Mouse (Mus musculus) lung, embryonic 15.5 days (tissue): ENCODE measurements around the gene Mlana. TPM values are rescaled to one million over a fixed set of nuclear protein-coding genes. Genes with fewer than 3 reads are reported as not detected.

Experiments
- ATAC-seq: fragments of 200-750 bp; cut with Nextera tagmentation; 2 replicates; pipeline ENCODE4 v1.8.0; 2017; ENCODE audit warnings: moderate number of reproducible peaks, borderline replicate concordance; ENCODE audit not compliant: low FRiP score, low TSS enrichment; ENCODE audit errors: extremely low read depth
- H3K27ac ChIP-seq: fragments of 300-500 bp; sonication (generic); 2 replicates; pipeline ENCODE4 v1.5.1; 2015; ENCODE audit warnings: moderate library complexity, mild to moderate bottlenecking, inconsistent platforms
- H3K27me3 ChIP-seq: fragments of 300-500 bp; sonication (generic); 2 replicates; pipeline ENCODE4 v1.6.1; 2015; ENCODE audit warnings: inconsistent platforms
- H3K36me3 ChIP-seq: fragments of 300-500 bp; sonication (generic); 2 replicates; pipeline ENCODE4 v1.6.1; 2015; ENCODE audit warnings: inconsistent platforms
- H3K4me1 ChIP-seq: fragments of 300-500 bp; sonication (generic); 2 replicates; pipeline ENCODE4 v1.6.1; 2015; ENCODE audit warnings: inconsistent platforms
- H3K4me2 ChIP-seq: fragments of 300-500 bp; sonication (generic); 2 replicates; pipeline ENCODE4 v1.6.1; 2015; ENCODE audit warnings: inconsistent platforms, mild to moderate bottlenecking, moderate library complexity
- H3K4me3 ChIP-seq: fragments of 300-500 bp; sonication (generic); 2 replicates; pipeline ENCODE4 v1.5.1; 2015; ENCODE audit warnings: mild to moderate bottlenecking, inconsistent platforms
- H3K9ac ChIP-seq: fragments of 300-500 bp; sonication (generic); 2 replicates; pipeline ENCODE4 v1.6.1; 2015; ENCODE audit warnings: inconsistent platforms
- H3K9me3 ChIP-seq: fragments of 300-500 bp; sonication (generic); 2 replicates; pipeline ENCODE4 v1.6.1; 2016; ENCODE audit warnings: inconsistent platforms
- WGBS: fragments of 180-500 bp; shearing (Covaris S2); methylation state at CpG from one replicate; pipeline ENCODE4 v1.1.7; 2015; 5-methylcytosine and 5-hydroxymethylcytosine counted together
- polyA plus RNA-seq: library from polyadenylated mRNA; unstranded; fragments of >200 nt; fragmentation: Nextera tagmentation; extraction: Ambion mirVana; gene quantifications from 2 replicates; pipeline ENCODE4 v1.2.1, GENCODE M21; 2015

Mlana gene
- polyA plus RNA-seq, 1 experiment from 2014 or later: not detected

DNA sequence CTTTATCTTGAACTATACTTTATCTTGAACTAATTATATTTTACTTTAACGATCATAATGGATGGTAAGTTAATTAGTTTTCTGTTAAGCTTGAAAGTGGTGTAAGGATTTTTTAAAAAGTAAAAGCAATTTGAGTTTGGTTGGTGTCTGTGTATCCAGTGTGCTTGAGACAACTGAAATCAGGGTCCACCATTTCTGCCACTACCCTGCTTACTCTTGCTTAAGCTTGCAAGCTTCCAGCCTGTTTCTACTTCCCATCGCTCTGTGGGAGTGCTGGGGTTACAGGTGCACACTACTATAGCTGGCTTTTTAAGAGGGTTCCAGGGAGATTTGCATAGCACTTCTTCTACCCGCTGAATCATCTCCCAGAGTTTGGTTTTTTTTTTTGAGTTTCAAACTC is 11.8 kb downstream of the Mlana start:
- Histone ChIP-seq H3K36me3 (0 out of 2 replicates have a peak, but pooled peaks cover 3% of the 10 kb centered on the region), H3K4me1 (peaks cover 6% of the 10 kb centered on the region; the same call in 1 of the 2 replicates), H3K4me2 (no peak overlapping the region), H3K4me3 (no peak overlapping the region), H3K9ac (no peak overlapping the region), H3K27me3 (peaks cover 19% of the 10 kb centered on the region; the same call in 1 of the 2 replicates), H3K27ac (no peak overlapping the region), H3K9me3 (no peaks in the 10 kb centered on the region)
- ATAC-seq: no peak
- WGBS: 67% methylated on average over 3 of the region's 3 CpGs

DNA sequence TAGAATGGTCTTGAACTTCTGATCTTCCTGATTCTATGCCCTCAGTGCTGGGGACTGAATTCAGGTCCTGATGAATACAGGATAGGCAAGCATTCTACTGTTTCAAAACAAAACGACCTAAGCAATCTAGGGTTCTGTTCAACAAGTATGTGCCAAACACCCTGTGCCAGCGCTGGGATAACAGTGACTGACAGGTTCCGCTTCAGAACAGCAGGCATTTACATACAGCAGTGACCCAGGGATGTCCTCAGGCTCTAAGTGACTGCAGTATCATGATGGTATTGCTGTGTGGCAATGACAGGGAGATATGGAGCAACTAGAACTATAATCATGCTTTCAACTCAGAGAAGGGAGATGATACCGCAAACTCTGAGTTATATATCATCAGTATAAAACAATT is 15.8 kb downstream of the Mlana start:
- Histone ChIP-seq H3K4me2 (no peak overlapping the region), H3K36me3 (peaks cover 23% of the 10 kb centered on the region), H3K9ac (no peak overlapping the region), H3K9me3 (no peaks in the 10 kb centered on the region), H3K4me1 (no peaks in the 10 kb centered on the region), H3K27ac (no peak overlapping the region), H3K27me3 (0 out of 2 replicates have a peak, but pooled peaks cover 5% of the 10 kb centered on the region), H3K4me3 (no peak overlapping the region)
- WGBS: 79% methylated on average over 4 of the region's 4 CpGs
- ATAC-seq: no peak

DNA sequence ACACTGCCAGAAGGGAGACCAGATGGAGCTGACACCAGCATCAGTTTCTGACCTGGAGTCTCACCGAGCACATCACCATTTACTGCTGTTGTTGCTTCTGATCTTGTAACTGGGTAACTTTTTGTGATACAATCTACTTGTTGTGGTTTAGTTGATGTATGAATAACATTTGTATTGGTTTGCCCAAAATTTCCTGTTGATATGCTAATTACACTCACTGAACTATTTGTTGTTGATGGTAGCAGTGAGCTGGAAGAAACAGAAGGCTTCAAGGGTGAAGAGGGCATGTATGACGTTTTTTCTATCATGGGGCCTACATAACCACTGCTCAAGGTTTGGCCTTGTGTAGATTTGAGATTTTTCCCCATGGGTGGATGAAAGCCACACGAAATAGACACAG is 20.2 kb downstream of the Mlana start:
- H3K4me1 ChIP-seq: no peaks in the 10 kb centered on the region
- peaks cover 32% of the 10 kb centered on the region for H3K36me3 ChIP-seq
- ATAC-seq: no peak
- no peak overlapping the region for H3K4me2 ChIP-seq
- H3K27ac ChIP-seq: no peak overlapping the region
- WGBS: 84% methylated on average over 3 of the region's 3 CpGs
- H3K27me3 ChIP-seq: no peaks in the 10 kb centered on the region
- no peaks in the 10 kb centered on the region for H3K9me3 ChIP-seq
- H3K4me3 ChIP-seq: no peak overlapping the region
- H3K9ac ChIP-seq: no peak overlapping the region

DNA sequence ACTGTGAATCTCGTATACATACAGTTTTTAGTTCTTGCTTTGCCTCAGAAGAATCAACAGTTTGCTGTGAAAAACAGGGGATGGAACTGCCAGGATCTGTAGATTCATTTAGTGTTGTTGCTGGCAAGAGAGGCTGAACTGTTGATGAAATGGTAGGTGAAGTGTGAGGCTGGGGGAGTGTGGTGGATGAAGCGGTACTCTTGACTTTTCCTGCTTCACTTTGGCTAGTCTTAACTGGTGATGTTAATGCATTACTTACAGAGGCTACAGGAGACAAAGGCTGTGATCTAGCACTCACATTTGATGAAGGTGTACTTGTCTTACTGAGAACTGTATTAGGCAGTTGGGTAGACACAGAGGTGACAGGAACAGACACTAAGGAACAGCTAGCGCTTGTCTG is 20.9 kb downstream of the Mlana start:
- Histone ChIP-seq H3K4me1 (no peaks in the 10 kb centered on the region), H3K9ac (no peak overlapping the region), H3K9me3 (no peaks in the 10 kb centered on the region), H3K27me3 (no peaks in the 10 kb centered on the region), H3K4me3 (no peak overlapping the region), H3K27ac (no peak overlapping the region), H3K4me2 (no peak overlapping the region), H3K36me3 (peaks cover 32% of the 10 kb centered on the region)
- no peak for ATAC-seq
- 92% methylated on average over 3 of the region's 3 CpGs for WGBS

DNA sequence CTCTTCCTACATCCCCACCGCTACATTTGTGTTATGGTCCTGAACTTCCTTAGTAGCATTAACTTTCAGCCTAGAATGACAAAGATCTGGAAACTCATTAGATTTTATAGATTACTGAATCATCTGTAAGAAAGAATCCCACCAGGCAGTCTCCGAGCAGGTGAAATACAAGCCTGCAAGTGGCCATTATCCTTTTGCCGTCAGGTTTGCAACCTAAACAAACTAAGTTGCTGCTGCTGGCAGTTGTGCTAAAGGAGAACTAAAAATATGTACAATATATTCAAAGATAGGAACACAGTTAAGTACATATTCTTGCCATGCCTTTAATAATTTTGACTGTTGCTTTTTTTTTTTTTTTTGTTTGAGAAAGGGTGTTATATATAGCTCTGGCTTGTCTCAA is 37.8 kb downstream of the Mlana start:
- no peak overlapping the region for H3K27ac ChIP-seq
- H3K4me3 ChIP-seq: no peak overlapping the region
- H3K27me3 ChIP-seq: no peaks in the 10 kb centered on the region
- 80% methylated on average over 3 of the region's 3 CpGs for WGBS
- no peaks in the 10 kb centered on the region for H3K4me1 ChIP-seq
- no peak overlapping the region for H3K4me2 ChIP-seq
- no peak for ATAC-seq
- H3K9ac ChIP-seq: no peak overlapping the region
- no peaks in the 10 kb centered on the region for H3K9me3 ChIP-seq
- no peaks in the 10 kb centered on the region for H3K36me3 ChIP-seq

DNA sequence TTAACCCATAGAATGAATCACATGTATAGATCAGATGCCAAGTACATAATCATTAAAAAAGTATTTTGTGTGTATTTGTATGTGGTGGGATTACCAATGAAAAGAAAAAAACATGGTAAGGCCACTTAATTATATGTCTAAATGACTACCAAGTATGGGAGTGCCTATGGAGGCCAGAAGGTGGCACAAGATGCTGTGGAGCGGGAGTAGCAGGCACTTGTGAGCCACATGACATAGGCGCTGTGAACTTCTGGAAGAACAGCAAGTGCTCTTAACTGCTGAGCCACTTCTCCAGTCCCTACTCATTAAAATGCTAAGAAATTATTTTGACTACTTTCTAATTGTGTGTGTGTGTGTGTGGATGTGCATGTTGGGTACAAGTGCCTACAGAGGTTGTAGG is 42.0 kb downstream of the Mlana start:
- H3K36me3 ChIP-seq: no peaks in the 10 kb centered on the region
- H3K27me3 ChIP-seq: no peaks in the 10 kb centered on the region
- H3K4me3 ChIP-seq: no peak overlapping the region
- ATAC-seq: no peak
- WGBS: 88% methylated on average over 2 of the region's 2 CpGs
- H3K9me3 ChIP-seq: no peaks in the 10 kb centered on the region
- H3K9ac ChIP-seq: no peak overlapping the region
- no peaks in the 10 kb centered on the region for H3K4me1 ChIP-seq
- no peak overlapping the region for H3K4me2 ChIP-seq
- H3K27ac ChIP-seq: no peak overlapping the region

DNA sequence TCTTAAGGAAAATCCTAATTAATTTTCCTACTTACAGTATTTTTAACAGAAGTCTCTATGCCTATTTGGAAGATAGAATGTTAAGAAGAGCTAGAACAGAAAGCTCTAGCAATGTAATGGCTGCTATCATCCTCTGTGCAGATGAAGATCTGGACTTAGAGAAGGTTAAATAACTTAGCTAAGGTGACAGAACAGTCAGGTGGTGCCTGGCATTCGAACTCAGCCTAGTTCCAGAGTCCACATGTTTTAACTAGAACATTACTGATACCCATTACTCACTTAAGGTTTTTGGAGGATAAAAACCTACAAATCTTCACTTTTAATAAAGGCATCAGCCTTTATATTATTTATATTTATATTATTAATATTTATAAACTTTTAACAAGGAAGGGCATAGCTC is 43.0 kb downstream of the Mlana start:
- no peaks in the 10 kb centered on the region for H3K9me3 ChIP-seq
- no peak for ATAC-seq
- H3K9ac ChIP-seq: no peak overlapping the region
- H3K27ac ChIP-seq: no peak overlapping the region
- no peaks in the 10 kb centered on the region for H3K4me1 ChIP-seq
- 81% methylated on average over 1 of the region's 1 CpGs for WGBS
- H3K4me2 ChIP-seq: no peak overlapping the region
- H3K36me3 ChIP-seq: no peaks in the 10 kb centered on the region
- no peak overlapping the region for H3K4me3 ChIP-seq
- no peaks in the 10 kb centered on the region for H3K27me3 ChIP-seq

DNA sequence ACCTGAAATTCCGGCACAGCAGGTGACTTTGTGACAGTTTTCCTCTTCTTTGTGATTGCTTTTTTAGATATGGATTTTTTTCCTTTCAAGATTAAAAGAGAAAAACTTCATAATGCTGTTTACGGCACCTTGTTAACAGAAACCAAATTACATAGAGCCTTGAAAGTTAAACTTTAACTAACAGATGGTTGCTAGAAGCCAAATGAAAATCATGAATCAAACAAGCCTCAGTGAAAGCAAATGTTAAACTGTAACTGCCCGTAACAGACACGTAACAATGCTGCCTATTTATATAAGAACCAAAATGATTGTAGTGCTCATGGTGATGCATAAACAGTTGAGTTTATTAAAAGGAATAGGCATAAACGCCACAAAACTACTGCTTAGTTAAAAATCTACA is 45.9 kb downstream of the Mlana start:
- Histone ChIP-seq H3K4me1 (no peaks in the 10 kb centered on the region), H3K27me3 (no peaks in the 10 kb centered on the region), H3K9ac (no peak overlapping the region), H3K9me3 (no peaks in the 10 kb centered on the region), H3K4me3 (no peak overlapping the region), H3K4me2 (no peak overlapping the region), H3K27ac (no peak overlapping the region), H3K36me3 (0 out of 2 replicates have a peak, but pooled peaks cover 2% of the 10 kb centered on the region)
- 81% methylated on average over 5 of the region's 5 CpGs for WGBS
- no peak for ATAC-seq

DNA sequence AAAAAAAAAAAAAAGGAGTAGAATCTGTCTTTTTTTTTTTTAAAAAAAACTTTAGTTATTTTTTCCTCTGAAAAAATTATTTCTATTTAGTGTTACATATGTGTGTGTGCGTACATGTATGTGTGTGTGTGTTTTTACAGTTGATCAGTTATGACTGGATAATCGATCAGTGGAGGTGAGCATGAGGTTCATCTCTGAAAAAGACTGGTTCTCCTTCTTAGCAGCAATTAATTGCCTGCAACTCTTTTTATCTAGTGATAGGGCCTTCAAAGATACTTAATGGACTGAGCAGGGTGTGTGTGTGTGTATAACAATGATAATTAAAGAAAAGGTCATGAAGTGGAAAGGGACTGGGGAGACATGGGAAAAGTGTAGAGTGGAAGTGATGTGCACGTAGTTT is 53.4 kb downstream of the Mlana start:
- Histone ChIP-seq H3K36me3 (0 out of 2 replicates have a peak, but pooled peaks cover 3% of the 10 kb centered on the region), H3K9me3 (no peaks in the 10 kb centered on the region), H3K9ac (no peak overlapping the region), H3K4me2 (no peak overlapping the region), H3K27me3 (no peaks in the 10 kb centered on the region), H3K4me1 (no peaks in the 10 kb centered on the region), H3K4me3 (no peak overlapping the region), H3K27ac (no peak overlapping the region)
- WGBS: 94% methylated on average over 3 of the region's 3 CpGs
- no peak for ATAC-seq

DNA sequence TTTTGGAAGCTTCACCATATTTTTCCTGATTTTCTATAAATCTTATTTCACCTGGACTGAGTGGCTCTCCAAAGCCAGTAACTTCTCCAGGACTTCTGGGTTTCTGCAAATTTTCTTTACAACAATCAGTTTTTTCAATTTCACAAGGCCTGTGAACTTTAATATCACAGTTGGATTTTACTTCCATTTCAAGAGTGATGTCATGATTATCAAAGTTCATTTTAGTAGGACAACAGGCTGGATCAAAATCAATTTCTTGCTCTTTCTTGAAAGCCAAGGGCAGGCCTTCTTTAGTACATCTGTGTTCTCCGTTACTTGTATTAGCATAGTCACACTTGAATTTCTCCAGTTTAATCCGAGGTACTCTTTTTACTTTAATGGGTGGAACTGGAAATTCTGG is 56.3 kb downstream of the Mlana start:
- WGBS: 90% methylated on average over 2 of the region's 2 CpGs
- no peaks in the 10 kb centered on the region for H3K9me3 ChIP-seq
- no peaks in the 10 kb centered on the region for H3K27me3 ChIP-seq
- H3K4me1 ChIP-seq: no peaks in the 10 kb centered on the region
- no peak overlapping the region for H3K4me3 ChIP-seq
- 0 out of 2 replicates have a peak, but pooled peaks cover 3% of the 10 kb centered on the region for H3K36me3 ChIP-seq
- H3K4me2 ChIP-seq: no peak overlapping the region
- no peak overlapping the region for H3K27ac ChIP-seq
- no peak for ATAC-seq
- no peak overlapping the region for H3K9ac ChIP-seq

Other genes with a start within 250 kb of the Mlana start
- gene Ric1, start 175.5 kb upstream of the Mlana start, polyA plus RNA-seq: 11.7 and 12.5 TPM in 2 replicates
- gene Ermp1, start 49.4 kb upstream of the Mlana start, polyA plus RNA-seq: 6.9 and 7.9 TPM in 2 replicates
- 4.1 TPM in 2 replicates for gene 9930021J03Rik, start 108.2 kb downstream of the Mlana start, polyA plus RNA-seq
- 14.2 and 14.4 TPM in 2 replicates for gene Ranbp6, start 115.2 kb downstream of the Mlana start, polyA plus RNA-seq
- gene Il33, start 227.3 kb downstream of the Mlana start, polyA plus RNA-seq: 4.7 and 7.1 TPM in 2 replicates